Mouse (Mus musculus): ENCODE data around the gene Zdhhc6. TPM values are rescaled to one million over a fixed set of nuclear protein-coding genes. Genes with fewer than 3 reads are reported as not detected.

Zdhhc6 gene
- 60.4 TPM for polyA plus RNA-seq (2014; fragmentation: Illumina TruSeq; extraction: RNeasy Lipid Tissue Mini Kit (QIAGEN cat#74804); ENCODE audit: low replicate concordance)

GRCm38 (mm10) chr19:55315452-55316108, at the start of gene Zdhhc6:
Gene Zdhhc6 (minus strand): TSS chr19:55316032.

GRCm38 (mm10) chr19:55316109-55316714, 380 bp upstream of the Zdhhc6 start, which contains the start of gene Vti1a:
Gene Vti1a (plus strand): TSS chr19:55316295.

GRCm38 (mm10) chr19:55251383-55252124, 64.3 kb downstream of the Zdhhc6 start, which contains the start of gene Acsl5:
Gene Acsl5 (plus strand): TSS chr19:55251938.

GRCm38 (mm10) chr19:55241186-55241645, 74.6 kb downstream of the Zdhhc6 start, which contains the start of gene Gucy2g:
Gene Gucy2g (minus strand): TSS chr19:55241236.

Other genes starting within 250 kb of the Zdhhc6 start
- gene Gpam, start 188.8 kb downstream of the Zdhhc6 start, polyA plus RNA-seq (2014; fragmentation: Illumina TruSeq; extraction: RNeasy Lipid Tissue Mini Kit (QIAGEN cat#74804); ENCODE audit: low replicate concordance), result 5.5 TPM
- gene Tectb, start 135.3 kb downstream of the Zdhhc6 start, polyA plus RNA-seq (2014; fragmentation: Illumina TruSeq; extraction: RNeasy Lipid Tissue Mini Kit (QIAGEN cat#74804); ENCODE audit: low replicate concordance), result not detected
- not detected for gene Gucy2g, start 74.8 kb downstream of the Zdhhc6 start, polyA plus RNA-seq (2014; fragmentation: Illumina TruSeq; extraction: RNeasy Lipid Tissue Mini Kit (QIAGEN cat#74804); ENCODE audit: low replicate concordance)
- 3,829 TPM for gene Acsl5, start 64.1 kb downstream of the Zdhhc6 start, polyA plus RNA-seq (2014; fragmentation: Illumina TruSeq; extraction: RNeasy Lipid Tissue Mini Kit (QIAGEN cat#74804); ENCODE audit: low replicate concordance)
- 19.4 TPM for gene Vti1a, start 263 bp upstream of the Zdhhc6 start, polyA plus RNA-seq (2014; fragmentation: Illumina TruSeq; extraction: RNeasy Lipid Tissue Mini Kit (QIAGEN cat#74804); ENCODE audit: low replicate concordance)

Measured in small intestine, adult 10 weeks (tissue).